Mouse (Mus musculus) megakaryocyte, adult 5-6 weeks (primary cell): ENCODE data around the gene Vmn1r217. TPM values are rescaled to one million over a fixed set of nuclear protein-coding genes. Genes with fewer than 3 reads are reported as not detected.
"Not testable (repeated sequence)": the region's sequence is repeated elsewhere in the genome, so short reads cannot be mapped to it uniquely, and the experiment has no call there.

Experiments
- ATAC-seq: 2 replicates; pipeline ENCODE4 v1.8.0; 2016; ENCODE audit warnings: mild to moderate bottlenecking, inconsistent platforms; ENCODE audit not compliant: poor library complexity, severe bottlenecking
- total RNA-seq, 2 experiments: library from RNA; stranded (forward) in 1 of 2; stranded (reverse) in 1 of 2; fragments of 153-499, 151-499 nt in 1 of 2; fragments of 221-1000, 200-1000 nt in 1 of 2; gene quantifications; 2 replicates each; pipeline versions ENCODE4 v1.2.3 to v1.2.4; 2015 to 2017

Vmn1r217 gene
- total RNA-seq (2015), result not detected in 2 replicates
- not detected in 2 replicates for total RNA-seq (2017)

GRCm38 (mm10) chr13:23118126-23118525 is at the start of gene Vmn1r217:
Gene Vmn1r217, minus strand, starts transcription at chr13:23118226.
- ATAC-seq, result not testable (repeated sequence)

- ATAC-seq, result not testable (repeated sequence)
Observed at GRCm38 (mm10) chr13:23166471-23166870, 48.4 kb upstream of the Vmn1r217 start.

GRCm38 (mm10) chr13:23159012-23159411 is 41.0 kb upstream of the Vmn1r217 start, which contains the start of gene Vmn1r219:
Gene Vmn1r219, plus strand, starts transcription at chr13:23159312.
- ATAC-seq, result no peak

GRCm38 (mm10) chr13:23157848-23158247 is 39.8 kb upstream of the Vmn1r217 start:
- ATAC-seq, result no peak

GRCm38 (mm10) chr13:23138880-23139279 is 20.9 kb upstream of the Vmn1r217 start:
- ATAC-seq, result no peak

- ATAC-seq, result no peak
Observed at GRCm38 (mm10) chr13:23133501-23133900, 15.5 kb upstream of the Vmn1r217 start.

GRCm38 (mm10) chr13:23133099-23133498 is 15.1 kb upstream of the Vmn1r217 start, which contains the start of gene Vmn1r218:
Gene Vmn1r218, plus strand, starts transcription at chr13:23133155.
- ATAC-seq, result no peak

GRCm38 (mm10) chr13:23120611-23121010 is 2.6 kb upstream of the Vmn1r217 start:
- ATAC-seq, result no peak

- no peak for ATAC-seq
Observed at GRCm38 (mm10) chr13:23094386-23094785, 23.6 kb downstream of the Vmn1r217 start.

- ATAC-seq, result no peak
Observed at GRCm38 (mm10) chr13:23069312-23069711, 48.7 kb downstream of the Vmn1r217 start.

GRCm38 (mm10) chr13:23067725-23068124 is 50.3 kb downstream of the Vmn1r217 start, which contains the start of gene Vmn1r215:
Gene Vmn1r215, plus strand, starts transcription at chr13:23068025.
- ATAC-seq, result no peak

- no peak for ATAC-seq
Observed at GRCm38 (mm10) chr13:23057778-23058177, 60.2 kb downstream of the Vmn1r217 start.

Other genes with a start within 250 kb of the Vmn1r217 start
- gene Vmn1r212, start 234.0 kb downstream of the Vmn1r217 start, total RNA-seq (2015), result not detected in 2 replicates
- gene Vmn1r212, start 234.0 kb downstream of the Vmn1r217 start, total RNA-seq (2017), result not detected in 2 replicates
- gene Vmn1r213, start 110.6 kb downstream of the Vmn1r217 start, total RNA-seq (2015), result not detected in 2 replicates
- gene Vmn1r213, start 110.6 kb downstream of the Vmn1r217 start, total RNA-seq (2017), result not detected in 2 replicates
- not detected in 2 replicates for gene Vmn1r214, start 87.8 kb downstream of the Vmn1r217 start, total RNA-seq (2015)
- not detected in 2 replicates for gene Vmn1r214, start 87.8 kb downstream of the Vmn1r217 start, total RNA-seq (2017)
- not detected in 2 replicates for gene Vmn1r215, start 50.2 kb downstream of the Vmn1r217 start, total RNA-seq (2015)
- gene Vmn1r215, start 50.2 kb downstream of the Vmn1r217 start, total RNA-seq (2017), result not detected in 2 replicates
- gene Vmn1r218, start 14.9 kb upstream of the Vmn1r217 start, total RNA-seq (2015), result not detected in 2 replicates
- not detected in 2 replicates for gene Vmn1r218, start 14.9 kb upstream of the Vmn1r217 start, total RNA-seq (2017)
- not detected in 2 replicates for gene Vmn1r219, start 41.1 kb upstream of the Vmn1r217 start, total RNA-seq (2015)
- not detected in 2 replicates for gene Vmn1r219, start 41.1 kb upstream of the Vmn1r217 start, total RNA-seq (2017)
- not detected in 2 replicates for gene Vmn1r220, start 69.7 kb upstream of the Vmn1r217 start, total RNA-seq (2015)
- gene Vmn1r220, start 69.7 kb upstream of the Vmn1r217 start, total RNA-seq (2017), result not detected in 2 replicates
- gene Vmn1r221, start 95.9 kb upstream of the Vmn1r217 start, total RNA-seq (2015), result not detected in 2 replicates
- not detected in 2 replicates for gene Vmn1r221, start 95.9 kb upstream of the Vmn1r217 start, total RNA-seq (2017)
- not detected in 2 replicates for gene Vmn1r222, start 117.7 kb upstream of the Vmn1r217 start, total RNA-seq (2015)
- gene Vmn1r222, start 117.7 kb upstream of the Vmn1r217 start, total RNA-seq (2017), result not detected in 2 replicates
- gene Vmn1r223, start 128.9 kb upstream of the Vmn1r217 start, total RNA-seq (2015), result not detected in 2 replicates
- not detected in 2 replicates for gene Vmn1r223, start 128.9 kb upstream of the Vmn1r217 start, total RNA-seq (2017)